Mouse (Mus musculus) heart, adult 18-20 months (tissue): ENCODE measurements around the gene Pla2g5. TPM values are rescaled to one million over a fixed set of nuclear protein-coding genes. Genes with fewer than 3 reads are reported as not detected.
"Not testable (repeated sequence)": the region's sequence is repeated elsewhere in the genome, so short reads cannot be mapped to it uniquely, and the experiment has no call there.

Experiments used
- DNase-seq, 2 experiments: peaks; one replicate each; pipeline ENCODE4 v3.0.0; 2021 to 2022; ENCODE audit warnings: mixed read lengths in 1 of 2
- total RNA-seq, 2 experiments: library from RNA; stranded (reverse); gene quantifications; 2 replicates each; pipeline ENCODE4 v1.2.3; 2021

Pla2g5 gene
- total RNA-seq, 2 experiments from 2014 or later: 31.6 to 41.3 TPM

DNA sequence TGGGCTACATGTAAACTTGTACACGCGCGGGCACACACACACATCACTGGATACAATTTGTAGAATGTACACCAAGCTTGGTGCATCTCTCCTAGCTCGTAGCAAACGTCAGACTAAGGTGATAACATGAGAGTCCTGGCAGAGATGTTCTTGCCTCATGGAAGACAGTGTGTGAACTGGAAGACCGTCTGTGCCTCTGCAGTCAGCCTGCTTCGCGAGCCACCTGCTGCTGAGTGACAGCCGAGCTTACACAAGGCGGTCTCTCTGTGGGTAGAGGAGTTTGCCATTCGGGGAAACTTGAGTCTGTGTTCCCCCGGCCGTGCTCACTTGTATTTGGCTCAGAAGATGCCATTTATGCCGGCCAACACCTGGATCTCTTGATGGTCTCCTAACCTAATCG lies 4.8 kb downstream of the Pla2g5 start:
- DNase-seq: no peak

DNA sequence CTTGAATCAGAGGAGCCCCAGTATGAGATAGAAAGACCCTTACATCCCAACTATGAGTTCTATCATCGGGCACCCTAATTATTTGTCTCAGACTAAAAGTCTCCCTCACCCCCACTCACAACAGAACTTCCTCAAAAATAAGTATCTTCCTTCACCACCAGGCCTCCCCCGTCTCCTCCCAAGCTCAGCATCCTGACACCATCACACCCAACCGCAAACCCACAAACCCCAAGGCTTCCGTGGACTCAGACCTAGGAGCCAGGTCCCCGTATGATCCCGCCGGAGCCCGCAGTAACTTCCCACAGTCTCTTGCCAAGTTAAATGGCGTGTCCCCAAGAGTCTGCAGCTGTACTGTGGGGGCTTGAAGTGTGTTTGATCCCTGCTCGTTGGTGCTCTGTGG lies 5.7 kb downstream of the Pla2g5 start:
- no peak for DNase-seq

DNA sequence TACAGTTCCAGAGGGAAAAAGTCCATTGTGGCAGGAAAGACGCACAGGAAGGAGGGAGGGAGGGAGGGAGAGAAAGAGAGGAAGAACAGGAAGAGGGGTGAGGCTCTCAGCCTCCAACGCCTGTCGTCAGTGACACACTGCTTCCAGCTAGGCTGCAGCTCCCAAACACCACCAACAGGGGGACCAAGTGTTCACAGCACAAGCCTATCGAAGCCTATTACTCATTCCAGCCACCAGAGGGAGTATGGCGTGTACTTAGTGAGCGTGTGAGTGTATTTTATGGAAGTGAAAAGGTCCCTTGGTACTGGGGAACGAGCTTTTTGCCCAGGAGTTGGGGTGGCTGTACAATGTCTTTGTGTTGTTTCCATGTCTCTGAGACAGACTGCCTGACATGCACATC lies 6.8 kb downstream of the Pla2g5 start:
- peak; percentile 45 to 47 for DNase-seq

DNA sequence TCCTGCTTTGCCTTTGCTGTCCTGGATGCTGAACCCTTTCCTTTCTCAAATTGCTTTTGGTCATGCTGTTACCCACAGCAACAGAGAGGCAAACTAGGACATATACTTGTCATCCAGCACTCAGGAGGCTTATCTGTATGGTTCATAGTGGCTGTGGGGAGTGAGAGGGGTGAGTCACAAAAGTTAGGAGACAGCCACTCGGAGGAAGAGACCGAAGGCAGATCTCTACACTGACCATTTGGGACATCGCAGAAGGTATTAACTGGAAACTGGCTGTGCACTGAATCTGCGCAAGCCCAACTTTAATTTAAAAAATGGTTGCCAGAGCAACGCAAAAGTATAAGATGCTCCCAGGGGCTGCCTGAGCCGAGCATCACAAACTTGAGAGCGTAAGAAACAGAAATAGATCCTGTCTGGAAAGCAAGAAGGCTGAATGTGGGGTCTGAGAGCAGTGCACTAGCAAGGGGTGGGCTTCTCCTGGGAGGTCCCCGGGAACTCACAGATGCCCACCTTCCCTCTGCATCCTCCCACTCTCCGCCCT lies 8.1 kb downstream of the Pla2g5 start:
- DNase-seq: no peak

DNA sequence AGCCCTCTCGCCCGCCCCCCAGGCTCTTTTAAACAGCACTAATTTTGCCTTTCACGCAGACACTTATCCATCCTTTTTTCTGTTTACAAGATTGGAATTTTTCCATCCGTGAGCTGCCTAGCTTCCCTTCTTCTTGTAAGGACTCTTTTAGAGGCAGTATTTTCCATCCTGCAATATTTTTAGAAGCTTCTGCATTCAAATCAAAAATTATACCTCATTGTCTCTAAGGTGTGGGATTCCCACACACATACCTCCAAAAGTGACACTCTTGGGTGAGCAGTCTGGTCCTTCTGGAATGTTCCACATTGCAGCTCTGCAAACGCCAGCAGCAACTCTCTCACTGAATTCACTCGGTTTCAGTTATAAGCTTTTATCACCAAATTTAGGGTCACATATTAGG lies 10.3 kb downstream of the Pla2g5 start:
- DNase-seq: no peak

DNA sequence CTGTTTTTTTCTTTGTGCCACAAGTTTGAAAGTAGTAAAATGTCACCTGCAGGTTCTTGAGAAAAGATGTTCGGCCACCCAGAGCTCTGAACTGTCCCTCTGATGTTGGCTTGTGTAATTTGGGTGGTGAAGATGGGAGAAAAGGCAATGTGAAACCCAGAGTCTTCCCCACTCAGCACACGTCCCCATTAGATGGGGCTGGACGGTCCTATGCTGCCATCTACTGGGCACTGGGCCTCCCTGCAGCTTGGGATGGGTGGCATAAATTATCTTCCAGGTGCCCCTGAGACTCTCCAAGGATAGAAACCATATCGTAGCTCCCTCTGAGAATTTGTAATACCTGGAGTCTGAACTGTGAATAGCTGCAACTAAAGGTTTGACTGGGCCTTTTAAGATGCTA lies 11.8 kb downstream of the Pla2g5 start:
- DNase-seq: peak; percentile 49 to 85

DNA sequence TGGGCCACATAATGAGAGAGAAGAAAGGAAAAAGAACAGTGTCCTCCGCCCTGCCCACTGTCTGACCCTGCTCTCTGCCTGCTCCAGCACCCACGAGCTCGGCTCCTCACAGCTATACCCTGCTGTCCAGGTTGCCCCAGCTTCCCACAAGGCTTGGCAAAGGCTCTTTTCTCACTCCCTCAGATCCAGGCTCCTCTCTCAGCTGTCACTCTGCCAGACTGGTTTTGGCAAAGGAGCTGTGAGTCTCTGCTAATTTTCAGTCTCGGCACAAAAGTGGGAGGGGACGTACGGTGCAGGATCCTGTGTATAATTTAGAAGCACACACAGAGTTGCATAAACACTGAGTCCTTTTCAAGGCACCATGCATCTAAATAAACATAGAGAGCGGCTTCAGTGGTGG lies 21.9 kb downstream of the Pla2g5 start:
- peak in 1 of 2 experiments; percentile 23 for DNase-seq

DNA sequence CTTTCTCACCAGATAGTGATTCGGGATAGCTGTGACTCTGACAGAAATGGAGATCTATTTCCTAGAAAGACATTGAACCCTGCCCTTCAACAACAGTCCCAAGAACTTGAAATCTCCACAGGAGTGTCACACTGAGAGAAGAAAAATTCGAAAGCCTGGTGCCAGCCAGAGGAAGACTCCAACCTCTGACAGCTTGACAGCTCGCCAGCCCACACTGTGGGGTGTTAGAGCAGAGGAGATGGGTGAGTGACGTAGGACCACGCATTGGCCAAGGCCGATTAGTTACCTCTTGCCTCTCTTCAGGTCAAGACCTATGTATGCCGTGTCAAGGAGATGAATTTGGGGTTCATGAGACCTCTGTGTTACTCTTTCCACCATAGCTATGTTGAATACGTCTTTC lies 22.6 kb downstream of the Pla2g5 start:
- no peak for DNase-seq

DNA sequence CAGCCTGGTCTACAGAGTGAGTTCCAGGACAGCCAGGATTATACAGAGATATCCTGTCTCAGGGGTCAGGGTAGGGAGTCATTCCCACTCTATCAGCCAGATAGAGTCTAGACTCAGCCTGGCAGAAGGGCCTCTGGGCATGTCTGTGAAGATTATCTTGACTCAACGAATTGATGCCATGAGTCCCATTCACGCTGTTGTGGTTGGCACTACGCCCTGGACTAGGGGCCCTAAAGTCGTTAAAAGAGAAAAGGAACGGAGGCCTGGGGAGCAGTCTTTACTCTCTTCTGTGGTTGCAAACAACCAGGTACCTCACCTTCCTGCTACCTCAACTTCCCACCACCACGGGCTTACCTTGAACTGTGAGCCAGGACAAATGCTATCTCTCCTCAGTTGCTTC lies 23.5 kb downstream of the Pla2g5 start:
- DNase-seq: no peak

DNA sequence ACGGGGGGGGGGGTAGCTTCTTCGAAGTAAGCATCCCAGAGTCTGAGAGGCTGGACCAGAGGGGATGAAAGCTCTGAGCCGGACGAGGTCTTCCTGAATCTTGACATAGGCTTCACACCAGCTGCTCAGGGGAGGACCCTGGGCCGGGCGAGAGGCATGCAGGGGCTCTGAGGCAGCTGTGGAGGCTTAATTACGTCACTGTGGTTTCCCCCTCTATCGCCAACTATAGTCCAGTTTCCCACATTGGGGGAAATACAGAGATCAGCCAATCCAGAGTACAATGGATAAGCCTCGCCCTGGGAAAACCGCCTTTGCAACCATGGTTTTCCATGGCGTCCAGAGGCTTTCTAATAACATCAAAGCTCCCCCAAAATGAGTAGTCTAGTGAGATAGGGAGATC lies 36.1 kb downstream of the Pla2g5 start:
- DNase-seq: no peak

DNA sequence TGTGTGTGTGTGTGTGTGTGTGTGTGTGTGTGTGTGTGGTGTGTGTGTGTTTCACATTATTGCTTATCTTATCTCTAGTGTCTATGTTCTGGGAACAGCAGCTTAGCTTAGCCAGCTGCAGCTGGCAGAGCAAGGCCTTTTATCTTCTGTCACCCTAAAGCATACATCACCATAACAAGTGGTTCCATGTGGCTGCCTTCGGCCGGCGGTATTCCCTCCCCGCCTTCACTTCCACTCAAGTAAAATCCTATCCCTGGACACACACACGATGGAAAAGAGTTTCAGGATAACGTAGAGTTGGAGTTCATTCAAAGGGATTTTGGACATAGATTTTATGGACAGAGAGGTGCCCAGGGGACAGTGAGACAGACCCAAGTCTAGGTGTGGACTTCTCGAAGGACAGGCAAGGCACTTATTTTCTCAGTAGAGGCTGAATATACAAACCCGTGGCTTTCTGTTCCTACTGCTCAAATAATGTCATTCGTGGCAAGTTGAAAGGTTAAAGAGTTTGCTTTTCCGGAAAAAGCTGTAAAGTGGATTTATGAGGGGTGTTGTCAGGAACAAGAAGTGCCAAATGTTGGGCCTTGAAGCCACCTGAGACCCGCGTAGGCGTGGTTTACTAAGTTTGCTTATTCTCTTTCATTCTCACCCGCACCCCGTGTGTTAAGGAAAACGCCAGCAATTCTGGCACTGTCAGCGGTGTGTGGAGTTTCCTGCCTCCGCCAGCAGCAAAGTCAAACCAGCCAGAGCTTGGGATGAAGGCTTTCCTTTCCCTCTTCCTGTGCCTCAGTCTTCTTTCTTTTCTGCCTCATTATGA lies 37.3 kb downstream of the Pla2g5 start:
- peak in 1 of 2 experiments; percentile 17 for DNase-seq

DNA sequence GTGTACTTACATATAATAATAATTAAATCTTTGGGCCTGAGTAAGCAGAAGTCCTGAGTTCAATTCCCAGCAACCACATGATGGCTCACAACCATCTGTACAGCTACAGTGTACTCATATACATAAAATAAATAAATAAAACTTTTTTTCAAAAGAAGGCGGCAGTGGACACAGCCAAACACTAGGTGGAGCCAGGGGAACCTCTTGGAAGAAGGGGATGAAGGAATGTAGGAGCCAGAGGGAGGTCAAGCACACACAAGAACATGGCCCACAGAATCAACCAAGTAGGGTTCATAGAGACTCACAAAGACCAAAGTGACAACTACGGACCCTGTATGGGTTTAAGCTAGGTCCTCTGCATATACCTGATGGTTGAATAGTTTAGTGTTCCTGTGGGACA lies 38.6 kb downstream of the Pla2g5 start:
- no peak for DNase-seq

DNA sequence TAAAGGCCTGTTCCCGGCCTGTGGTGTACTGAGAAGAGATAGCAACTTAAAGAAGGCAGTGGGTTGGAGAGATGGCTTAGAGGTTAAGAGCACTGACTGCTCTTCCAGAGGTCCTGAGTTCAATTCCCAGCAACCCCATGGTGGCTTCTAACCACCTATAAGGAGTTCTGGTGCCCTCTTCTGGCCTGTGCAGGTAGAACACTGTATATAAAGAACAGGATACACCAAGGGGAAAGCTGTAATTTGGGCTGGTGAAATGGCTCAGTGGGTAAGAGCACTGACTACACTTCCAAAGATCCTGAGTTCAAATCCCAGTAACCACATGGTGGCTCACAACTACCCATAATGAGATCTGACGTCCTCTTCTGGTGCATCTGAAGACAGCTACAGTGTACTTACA lies 39.1 kb downstream of the Pla2g5 start:
- DNase-seq: not testable (repeated sequence)

DNA sequence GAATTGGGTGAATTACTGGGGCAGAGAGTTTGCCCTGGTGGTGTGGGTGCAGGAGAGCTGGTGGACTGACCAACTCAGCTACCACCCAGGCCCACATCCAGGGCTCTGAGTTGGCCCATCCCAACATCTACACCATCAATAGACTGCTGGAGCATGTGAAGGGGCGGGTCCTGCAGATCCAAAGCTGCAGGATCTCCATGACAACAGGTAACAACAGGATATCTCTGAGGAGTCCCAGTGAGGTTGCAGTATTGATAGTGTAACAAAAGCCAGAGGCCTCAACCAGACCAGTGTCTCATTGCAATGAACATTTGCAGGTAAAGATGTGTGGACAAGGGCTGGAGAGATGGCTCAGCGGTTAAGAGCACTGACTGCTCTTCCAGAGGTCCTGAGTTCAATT lies 42.2 kb downstream of the Pla2g5 start:
- DNase-seq: no peak

DNA sequence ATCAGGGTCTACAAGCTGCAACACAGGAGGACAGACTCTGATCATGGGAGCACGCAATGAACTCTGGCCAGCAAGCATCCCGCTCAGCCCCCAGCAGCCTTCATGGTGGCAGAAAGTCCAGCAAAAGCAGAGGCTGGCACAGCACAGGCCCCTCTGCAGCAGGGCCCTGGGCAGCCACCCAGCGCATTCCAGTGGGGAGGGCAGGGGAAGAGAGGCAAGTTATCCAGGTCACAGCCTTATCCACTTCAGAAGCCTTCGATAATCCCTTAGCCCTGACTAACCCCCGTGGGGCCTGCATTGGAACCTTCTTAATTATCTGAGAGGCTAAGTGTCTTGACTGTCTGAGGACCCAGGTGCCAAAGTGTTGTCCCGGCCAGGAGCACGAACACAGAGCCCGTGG lies 44.2 kb downstream of the Pla2g5 start:
- peak; percentile 75 to 78 for DNase-seq

DNA sequence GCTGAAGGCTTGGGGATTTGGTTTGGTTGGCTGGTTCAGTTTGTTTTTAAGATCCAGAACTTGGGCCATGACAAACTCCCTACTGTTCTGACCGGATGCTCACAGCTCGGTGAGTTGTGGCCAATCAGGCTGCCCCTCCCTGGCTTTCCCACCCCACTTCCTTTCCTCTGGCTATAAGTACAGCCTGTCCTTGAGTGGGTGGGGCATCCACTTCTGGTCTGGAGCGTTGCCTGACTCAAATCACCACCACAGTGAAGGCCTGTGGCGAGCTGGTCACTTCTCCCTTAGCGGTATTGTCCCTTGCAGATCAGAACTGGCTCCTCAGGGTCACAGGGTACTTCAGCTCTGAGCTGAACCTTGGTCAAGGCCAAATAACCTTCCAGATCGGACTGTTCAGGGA lies 45.5 kb downstream of the Pla2g5 start:
- DNase-seq: peak; percentile 39 to 60

DNA sequence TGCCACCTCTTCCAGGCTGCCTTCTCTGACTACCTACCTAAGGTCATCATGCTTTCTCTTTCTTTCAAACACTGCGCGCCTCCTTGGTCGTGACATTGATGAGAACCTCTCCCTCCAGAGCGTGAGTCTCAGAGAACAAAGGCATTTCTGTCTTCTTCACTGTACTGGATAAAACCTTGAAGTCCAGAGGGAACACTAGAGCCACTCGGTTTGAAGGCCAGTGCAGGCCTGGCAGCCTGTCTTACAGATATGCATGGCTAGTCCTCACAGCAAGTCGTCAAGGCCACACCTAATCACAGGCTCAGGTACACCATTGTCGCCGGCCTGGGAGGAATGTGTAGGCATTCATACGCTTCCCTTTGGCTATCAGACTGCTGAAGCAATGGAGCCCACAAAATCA lies 47.1 kb downstream of the Pla2g5 start:
- DNase-seq: no peak

DNA sequence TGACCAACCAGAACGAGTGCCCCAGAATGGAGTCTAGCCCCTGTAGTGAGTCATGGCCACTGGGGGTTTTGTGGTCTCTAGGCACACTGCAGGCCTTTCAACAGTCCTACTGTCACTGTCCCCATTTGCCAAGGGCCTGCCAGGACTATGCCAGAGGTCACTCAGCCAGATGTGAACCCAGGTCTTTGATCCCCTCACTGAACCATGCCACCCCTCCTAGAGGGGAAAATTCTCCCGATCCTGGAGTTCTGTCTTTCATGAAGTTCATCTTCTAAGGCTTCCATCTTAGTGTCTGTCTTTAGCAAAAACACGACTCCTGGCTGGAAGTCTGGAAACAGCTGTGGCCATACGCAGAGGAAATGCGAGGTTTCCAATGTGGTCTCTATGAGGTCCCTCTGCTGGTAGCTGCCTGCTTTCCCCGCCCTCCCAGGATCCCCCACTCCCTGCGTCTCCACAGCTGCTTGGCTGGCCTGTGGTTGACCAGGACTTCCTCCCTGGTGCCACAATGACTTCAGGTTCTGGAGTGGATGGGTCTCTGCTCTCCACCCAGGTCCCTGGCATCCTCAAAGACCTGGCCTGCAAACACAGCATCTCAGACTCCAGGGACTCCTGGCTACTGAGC lies 56.3 kb downstream of the Pla2g5 start:
- DNase-seq: peak; percentile 21 to 37

DNA sequence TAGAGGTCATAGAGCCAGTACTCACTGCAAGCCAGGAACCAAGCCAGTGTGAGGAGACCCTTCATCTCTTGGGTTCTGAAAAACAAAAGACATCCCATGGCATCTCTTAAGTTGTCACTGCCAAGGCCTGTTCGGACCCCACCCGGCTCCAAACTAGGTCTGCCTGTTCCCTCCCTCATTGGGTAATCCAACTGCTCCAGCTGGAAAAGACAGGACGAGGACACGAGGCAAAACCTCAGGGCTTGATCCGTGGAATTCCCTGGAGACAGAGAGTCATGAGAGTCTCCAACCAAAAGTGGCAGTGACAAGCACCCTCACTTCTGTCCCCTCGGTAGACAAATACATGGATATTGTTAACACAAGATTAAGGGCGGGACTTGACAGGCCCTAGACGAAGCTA lies 57.1 kb downstream of the Pla2g5 start:
- peak in 1 of 2 experiments; percentile 16 for DNase-seq

DNA sequence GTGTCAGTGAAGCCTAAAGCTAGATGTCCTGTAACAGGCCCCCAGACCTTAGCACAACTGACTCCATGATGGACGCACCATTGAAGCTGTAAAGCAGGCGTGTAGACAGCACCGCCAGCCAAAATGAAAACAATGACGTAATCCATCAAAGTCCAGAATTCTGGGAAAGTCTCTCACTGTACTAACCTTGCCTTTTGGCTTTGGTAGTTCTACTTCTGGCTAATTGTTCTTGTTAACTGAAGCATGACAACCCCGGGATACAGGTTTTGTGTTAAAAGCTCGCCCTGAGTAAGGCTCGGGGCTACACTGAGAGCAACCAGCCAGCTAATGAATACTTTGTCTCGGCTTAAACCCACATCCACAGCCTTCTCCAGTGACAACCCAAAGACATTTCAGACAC lies 58.0 kb downstream of the Pla2g5 start:
- DNase-seq: no peak

DNA sequence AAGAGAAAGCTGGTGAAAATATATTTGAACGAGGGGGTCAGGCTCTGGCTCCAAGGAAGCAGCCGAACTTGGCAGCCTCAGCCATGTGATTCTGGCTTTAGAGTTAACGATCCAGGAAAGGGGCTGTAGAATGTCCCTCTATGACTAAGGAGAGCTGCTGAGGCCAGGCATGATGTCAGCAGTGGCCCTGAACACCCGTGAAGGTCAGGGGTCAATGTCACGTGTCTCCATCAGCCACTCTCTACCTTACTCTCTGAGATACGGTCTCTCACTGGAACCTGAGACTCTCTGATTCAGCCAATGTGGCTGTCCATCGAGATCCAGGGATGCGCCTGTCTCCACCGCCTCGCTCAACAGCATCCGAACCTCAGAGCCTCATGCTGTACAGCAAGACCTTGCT lies 60.4 kb downstream of the Pla2g5 start:
- DNase-seq: no peak

DNA sequence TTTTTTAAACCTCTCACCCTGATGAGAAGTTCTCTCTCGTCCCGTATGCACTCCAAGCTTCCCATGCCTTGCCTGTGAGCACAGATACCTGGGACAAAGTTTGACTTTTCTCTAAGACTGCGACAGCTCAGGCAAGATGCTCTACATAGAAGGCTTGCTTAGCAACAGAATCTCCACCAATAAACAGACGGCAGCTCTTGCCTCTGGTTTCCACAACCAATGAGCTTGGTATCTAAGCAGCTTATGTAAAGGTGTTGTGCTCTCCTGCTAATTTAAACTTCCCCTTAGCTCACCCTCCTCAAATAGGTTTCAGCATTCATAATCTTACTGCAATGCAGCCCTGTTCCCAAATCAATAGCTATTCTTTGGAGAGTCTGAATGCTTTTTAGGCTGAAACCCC lies 61.7 kb downstream of the Pla2g5 start:
- no peak for DNase-seq

DNA sequence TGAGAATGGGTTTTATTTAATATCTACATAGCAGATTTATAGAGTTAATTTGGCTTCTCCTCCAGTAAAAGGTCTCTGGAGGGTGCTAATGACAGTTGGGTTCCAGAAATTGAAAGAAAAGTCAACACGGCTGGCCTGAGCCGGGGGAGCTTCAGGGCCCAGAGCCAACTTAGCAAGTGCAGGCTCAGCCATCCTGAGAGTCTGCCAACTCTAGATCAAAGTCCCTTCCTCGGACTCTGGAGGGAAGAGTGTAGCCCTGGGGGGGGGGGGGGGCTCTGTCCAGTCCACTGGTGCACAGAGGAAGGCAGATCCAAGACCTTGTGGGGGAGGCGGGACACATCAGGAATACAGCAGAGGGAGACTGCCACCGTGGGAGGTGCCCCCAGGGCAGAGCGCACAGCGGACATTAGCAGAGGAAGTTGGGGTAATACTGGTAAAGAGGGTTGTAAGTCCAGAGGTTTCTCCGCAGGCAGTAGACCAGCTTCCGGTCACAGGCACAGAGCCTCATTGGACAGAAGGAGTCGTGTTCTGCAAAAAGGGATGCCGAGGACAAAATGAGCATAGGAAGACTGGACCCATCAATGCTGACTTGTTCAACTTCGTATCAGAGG lies 63.0 kb downstream of the Pla2g5 start:
- DNase-seq: peak in 1 of 2 experiments; percentile 11
